Mouse (Mus musculus) B cell, adult 2 months (primary cell): ENCODE data around the gene Gm20911.
"Not testable (repeated sequence)": the region's sequence is repeated elsewhere in the genome, so short reads cannot be mapped to it uniquely, and the experiment has no call there.

Experiments
- DNase-seq, 2 experiments: peaks; one replicate each; pipeline ENCODE4 v3.0.0; 2022

Gene Gm20911

GRCm38 (mm10) chrY:81457707-81458106 is at the start of gene Gm20911:
Gene Gm20911 (plus strand): TSS chrY:81458007.
- not testable (repeated sequence) for DNase-seq
